Mouse (Mus musculus): ENCODE measurements at regions not wholly inside any gene's neighbourhood (a gene's known extent, or its start where the extent isn't known, plus 50 kb on each side); places are given as distances from the start of the nearest gene placed in this dataset.

DNA sequence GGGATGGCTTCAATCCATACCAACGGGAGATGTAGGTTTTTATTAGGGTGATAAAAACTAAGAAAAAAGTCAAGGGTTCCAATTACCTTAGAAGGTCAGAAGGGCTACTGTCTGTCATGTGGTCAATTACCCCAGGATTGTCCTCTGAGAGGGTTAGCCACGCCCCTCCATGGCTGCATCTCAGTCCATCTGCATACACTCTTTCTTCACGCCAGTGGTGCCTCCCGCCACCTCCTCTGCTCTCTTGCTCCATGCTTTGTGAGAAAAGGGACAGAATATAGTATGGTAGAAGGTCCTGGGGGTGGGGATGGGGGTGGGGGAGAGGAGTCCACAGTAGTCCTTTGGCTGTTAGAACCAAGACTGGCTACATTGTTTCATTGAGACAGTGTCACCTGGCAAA, 96.1 kb upstream of the Podxl start:
- DNase-seq (ENCODE audit: low spot score in 2 of 2) = no peak

GRCm38 (mm10) chr6:31658447-31659199, 94.8 kb upstream of the Podxl start:
- DNase-seq (ENCODE audit: low spot score in 2 of 2) = no peak

- no peak for DNase-seq (ENCODE audit: low spot score in 2 of 2)
Observed at GRCm38 (mm10) chr6:31650791-31651476, 87.2 kb upstream of the Podxl start.

DNA sequence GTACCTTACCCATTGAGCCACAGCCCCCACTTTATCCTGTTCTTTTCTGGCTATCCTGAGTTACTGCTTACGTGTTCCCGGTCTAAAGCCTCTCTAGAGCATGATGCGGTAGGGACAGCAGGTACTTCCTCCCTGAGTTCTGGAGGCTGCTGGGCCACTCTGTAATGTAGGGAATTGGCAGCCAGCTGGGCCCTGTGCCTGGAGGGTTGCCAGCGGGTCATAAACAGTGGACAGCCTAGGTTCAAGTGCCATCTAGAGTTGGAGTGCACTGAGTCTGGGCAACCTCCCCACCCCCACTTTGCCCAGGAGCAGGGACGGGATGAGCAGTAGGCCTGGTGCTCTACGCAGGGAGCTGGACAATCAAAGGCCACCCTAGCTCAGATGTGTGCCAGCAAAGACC, 81.5 kb upstream of the Podxl start:
- no peak for DNase-seq (ENCODE audit: low spot score in 2 of 2)

DNA sequence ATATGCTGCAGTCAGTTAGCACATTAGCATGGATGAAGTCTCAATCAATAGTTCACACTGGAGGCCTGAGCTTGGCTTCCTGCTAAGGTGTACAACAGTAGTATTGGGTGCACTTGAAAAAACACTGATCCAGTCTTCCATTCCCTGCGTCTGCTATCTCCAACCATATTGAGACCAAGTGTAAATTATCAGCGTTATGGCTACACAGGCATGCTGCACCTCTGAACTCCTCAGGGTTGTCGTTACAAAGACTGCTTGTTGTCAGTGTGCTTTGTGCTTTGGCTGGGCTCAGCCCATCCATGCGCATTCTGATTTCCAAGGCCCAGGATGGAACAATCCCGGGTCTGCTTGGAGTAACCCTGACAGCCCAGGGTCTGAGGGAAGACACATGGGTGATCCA, 80.7 kb upstream of the Podxl start:
- DNase-seq (ENCODE audit: low spot score in 2 of 2) = no peak

DNA sequence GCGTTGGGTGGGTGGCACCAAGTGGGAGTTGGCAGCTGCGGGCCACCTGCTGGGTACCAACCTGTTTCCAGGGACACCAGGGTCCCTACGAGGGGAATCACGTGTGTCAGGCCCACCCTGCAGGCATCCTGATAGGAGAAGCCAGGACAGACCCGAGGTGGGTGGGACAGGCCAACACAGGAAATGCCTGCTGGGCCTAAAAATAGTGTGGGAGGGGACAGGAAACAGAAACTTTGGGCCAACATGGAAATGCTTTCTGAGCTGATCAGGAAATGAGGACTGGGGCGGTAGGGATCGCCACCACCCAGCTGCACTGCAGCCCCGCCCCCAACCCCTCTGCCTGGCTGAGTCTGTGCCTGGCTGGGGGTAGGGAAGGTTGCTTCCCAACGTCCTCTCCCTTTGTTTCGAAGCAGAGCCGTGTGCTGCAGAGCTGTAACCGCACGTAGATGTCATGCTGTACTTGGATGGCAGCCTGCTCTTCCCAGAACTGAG, 78.7 kb upstream of the Podxl start:
- DNase-seq (ENCODE audit: low spot score in 2 of 2) = no peak

DNA sequence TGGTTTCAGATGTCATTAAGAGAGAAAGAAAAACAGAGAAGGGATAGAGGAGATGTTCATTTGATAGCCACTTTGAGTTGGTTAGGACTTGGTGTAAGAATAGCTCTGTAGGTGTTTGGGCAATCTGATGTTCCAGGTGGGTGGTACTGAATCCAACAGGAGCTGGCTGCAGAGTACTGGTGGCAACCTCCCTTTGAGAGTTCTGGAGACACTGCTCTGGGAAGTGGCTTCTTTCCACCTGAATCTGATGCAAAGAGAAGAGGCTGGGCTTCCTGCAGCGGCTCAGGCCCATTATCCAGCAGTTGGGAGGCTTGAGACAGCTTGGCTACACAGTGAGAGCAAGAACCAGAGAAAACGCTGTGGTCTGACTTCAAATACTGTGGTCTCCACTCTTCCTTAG, 77.0 kb upstream of the Podxl start:
- DNase-seq (ENCODE audit: low spot score in 2 of 2) = no peak

GRCm38 (mm10) chr6:31639460-31639859, 75.7 kb upstream of the Podxl start:
- DNase-seq (ENCODE audit: low spot score in 2 of 2) = peak in 1 of 2 experiments; percentile 72

DNA sequence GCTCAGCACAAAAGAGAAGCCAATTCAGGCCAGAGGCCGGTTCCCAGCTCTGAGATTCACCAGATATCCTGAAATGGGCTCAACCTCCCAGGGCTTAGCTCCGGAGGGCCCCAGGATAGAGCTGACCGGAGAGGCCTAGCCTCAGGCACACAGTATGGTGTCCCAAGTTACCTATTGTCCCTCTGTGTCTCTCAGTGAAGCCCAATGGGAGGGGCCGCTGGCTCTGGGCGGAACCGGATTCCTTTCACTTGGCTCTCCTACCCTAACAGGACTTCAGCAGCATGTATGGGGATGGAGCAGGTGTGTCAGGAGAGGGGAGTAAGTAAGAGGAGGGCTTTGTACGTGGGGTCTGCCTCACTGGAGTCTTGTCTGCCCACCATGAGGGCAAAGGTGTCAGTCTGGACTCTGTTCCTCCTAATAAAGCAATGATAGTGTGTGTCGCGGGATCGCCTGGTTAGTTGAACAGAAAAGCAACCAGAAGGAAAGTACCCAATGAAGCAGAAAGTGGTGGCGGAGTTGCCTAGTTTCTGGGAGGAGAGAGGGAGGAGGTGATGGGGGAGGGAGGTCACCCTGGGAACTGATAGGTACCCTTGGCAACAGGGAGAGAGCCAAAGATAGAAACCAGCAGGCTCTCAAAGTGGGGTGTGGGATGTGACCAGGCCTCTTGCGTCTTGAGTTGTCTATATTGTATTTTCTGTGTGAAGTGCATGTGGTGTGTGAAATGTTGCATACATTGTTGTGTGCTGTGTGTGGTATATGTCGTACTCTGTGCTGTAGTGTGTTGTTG, 74.8 kb upstream of the Podxl start:
- no peak for DNase-seq (ENCODE audit: low spot score in 2 of 2)

DNA sequence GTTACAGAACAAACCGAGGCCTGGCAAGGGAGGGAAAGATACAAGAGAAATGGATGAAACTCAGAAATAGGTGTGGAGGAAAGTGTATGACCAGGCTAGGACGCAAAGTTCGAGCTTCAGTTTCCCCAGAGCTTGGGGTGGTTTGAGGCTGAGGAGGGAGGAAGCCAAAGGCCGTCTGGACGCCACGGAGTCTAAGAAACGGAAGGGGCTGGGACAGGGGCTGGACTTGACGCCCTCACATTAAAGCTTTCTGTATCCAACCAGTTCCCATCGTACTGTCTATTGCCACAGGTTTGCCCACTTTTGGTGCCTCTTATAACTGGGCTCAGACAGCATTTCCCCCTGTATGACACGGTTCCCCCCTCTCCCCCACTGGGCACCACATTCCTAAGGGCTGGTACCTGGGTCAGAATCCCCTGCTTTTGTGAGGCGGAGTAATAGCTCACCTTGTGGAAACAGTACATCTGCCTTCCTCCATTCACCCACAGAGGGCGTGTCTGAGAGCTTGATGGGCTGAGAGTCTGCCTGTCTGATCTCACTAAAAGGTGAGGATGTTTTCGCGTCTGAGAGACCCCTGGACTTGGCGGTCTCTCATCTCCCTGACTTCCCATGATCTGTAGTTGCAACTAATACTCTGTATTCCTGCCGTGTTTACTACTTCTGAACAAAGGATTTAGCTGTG, 73.7 kb upstream of the Podxl start:
- no peak for DNase-seq (ENCODE audit: low spot score in 2 of 2)

GRCm38 (mm10) chr6:31636954-31637353, 73.2 kb upstream of the Podxl start:
- no peak for DNase-seq (ENCODE audit: low spot score in 2 of 2)

DNA sequence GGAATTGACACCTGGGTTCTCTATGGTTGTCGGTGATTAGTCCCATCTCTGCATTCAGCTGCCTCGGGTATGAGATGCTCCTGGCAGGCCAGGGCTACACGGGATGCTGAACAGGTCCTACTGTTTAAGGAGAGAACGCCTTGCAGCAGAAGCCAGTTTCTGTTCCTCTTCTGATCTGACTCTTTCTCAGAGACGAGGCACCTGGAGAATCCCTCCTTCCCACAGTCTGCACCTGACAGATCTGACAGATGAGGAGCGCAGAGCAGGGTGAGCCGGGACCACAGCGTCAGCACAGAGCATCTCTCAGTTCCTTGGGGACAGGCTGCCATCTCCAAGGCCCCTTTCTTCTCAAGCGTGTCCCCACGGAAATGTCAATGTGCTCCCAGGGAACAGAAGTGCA, 68.7 kb upstream of the Podxl start:
- DNase-seq (ENCODE audit: low spot score in 2 of 2) = no peak

GRCm38 (mm10) chr6:31630009-31630408, 66.2 kb upstream of the Podxl start:
- no peak for DNase-seq (ENCODE audit: low spot score in 2 of 2)

- DNase-seq (ENCODE audit: low spot score in 2 of 2) = no peak
Observed at GRCm38 (mm10) chr6:31627912-31628311, 64.1 kb upstream of the Podxl start.

GRCm38 (mm10) chr6:31625055-31625454, 61.3 kb upstream of the Podxl start:
- no peak for DNase-seq (ENCODE audit: low spot score in 2 of 2)

GRCm38 (mm10) chr6:31624374-31624773, 60.6 kb upstream of the Podxl start:
- no peak for DNase-seq (ENCODE audit: low spot score in 2 of 2)

- no peak for DNase-seq (ENCODE audit: low spot score in 2 of 2)
Observed at GRCm38 (mm10) chr6:31621023-31621422, 57.2 kb upstream of the Podxl start.

DNA sequence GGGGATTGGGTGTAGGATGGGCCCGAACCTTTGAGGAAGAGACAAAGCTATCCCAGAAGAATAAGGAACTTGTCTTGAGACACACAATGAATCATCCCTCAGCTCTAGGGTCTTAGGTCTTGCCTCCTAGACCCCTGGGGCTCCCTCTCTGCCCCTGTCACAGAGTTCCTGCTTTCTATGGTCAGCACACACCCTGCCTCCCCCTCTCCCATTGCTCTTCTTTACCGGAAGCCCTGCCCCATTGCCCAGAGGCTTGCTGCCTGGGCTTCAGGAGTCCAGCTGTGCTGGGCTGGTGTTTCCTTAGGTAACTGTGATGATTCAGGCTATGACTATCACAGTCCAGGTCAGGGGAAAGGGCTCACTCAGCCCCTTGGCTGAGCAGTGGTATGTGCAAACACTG, 55.1 kb upstream of the Podxl start:
- DNase-seq (ENCODE audit: low spot score in 2 of 2) = no peak

- DNase-seq (ENCODE audit: low spot score in 2 of 2) = no peak
Observed at GRCm38 (mm10) chr6:31617341-31617740, 53.6 kb upstream of the Podxl start.

DNA sequence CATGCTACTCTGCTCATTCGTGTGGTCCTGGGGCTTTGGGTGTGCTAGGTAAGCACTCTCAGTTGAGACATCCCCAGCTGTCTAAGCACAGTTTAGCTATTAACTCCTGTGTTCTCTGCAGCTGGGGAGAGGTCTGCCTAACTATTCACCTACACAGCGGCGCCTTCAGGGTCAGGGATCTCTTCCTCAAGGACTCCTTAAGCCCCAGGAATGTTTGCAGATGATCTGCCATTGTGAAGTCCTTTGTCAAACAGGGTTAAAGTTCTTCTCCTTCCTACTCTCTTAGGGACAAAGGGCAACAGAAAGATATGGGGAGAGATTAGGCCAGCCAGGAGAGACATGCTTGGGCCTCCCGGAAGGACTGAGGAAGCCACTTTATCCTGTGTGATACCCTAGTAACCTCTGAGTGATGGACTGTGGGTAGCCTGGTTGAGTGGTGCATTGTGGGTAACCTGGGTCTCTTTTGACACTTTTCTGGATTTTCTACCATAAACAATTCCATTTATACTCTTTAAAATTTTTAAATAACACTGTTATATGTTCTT, 51.7 kb upstream of the Podxl start:
- DNase-seq (ENCODE audit: low spot score in 2 of 2) = no peak

- no peak for DNase-seq (ENCODE audit: low spot score in 2 of 2)
Observed at GRCm38 (mm10) chr6:31614563-31614962, 50.8 kb upstream of the Podxl start.

All from left cerebral cortex, adult 9 months (tissue).